Comparison of ENCODE assay signal across 24 mouse cellular contexts in the genomic region with DNA sequence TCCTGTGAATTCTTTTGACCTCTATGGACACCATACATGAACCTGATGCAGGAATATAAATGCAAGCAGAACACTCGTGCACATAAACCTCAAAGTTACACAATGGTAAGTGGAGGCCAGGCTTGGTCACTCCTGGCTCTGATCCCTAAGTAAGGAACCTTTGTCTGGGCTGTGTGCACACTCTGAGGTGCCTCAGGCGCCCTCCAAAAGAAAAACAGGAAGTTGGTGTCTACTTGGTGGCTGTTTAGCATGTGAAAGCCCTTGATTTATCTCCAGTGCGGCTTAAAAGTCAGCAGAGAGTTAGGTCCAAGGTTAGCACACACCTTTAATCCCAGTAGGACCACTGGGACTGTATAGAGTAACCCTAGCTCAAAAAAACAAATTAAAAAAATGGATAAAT. TPM values are rescaled to one million over a fixed set of nuclear protein-coding genes. Genes with fewer than 3 reads are reported as not detected.
DNase-seq lines count a peak whose midpoint lies in the region; ATAC-seq and TF ChIP-seq lines count a peak whose summit lies in the region.
"Had no signal": no experiment of that assay in that cellular context is flagged by ENCODE, and none has a peak within 500 bp of the region (broad histone marks: within the 10 kb centered on the region; RNA-seq: fewer than 3 reads in every experiment).

No protein-coding gene starts in this region.

- peaks cover 6% of the 10 kb centered on the region; the same call in 1 of the 2 replicates for H3K79me2 ChIP-seq in MEL (ENCODE audit: control insufficient read depth, insufficient read depth, low read length, poor library complexity)

- TF ChIP-seq POLR2A in MEL (IDR thresholded peaks at IDR 0.05; ENCODE audit: control insufficient read depth in 1 of 2, insufficient read depth in 1 of 2, low read depth in 1 of 2, low read length in 2 of 2, poor library complexity in 1 of 2), result no peak

- TF ChIP-seq CTCF in MEL (IDR thresholded peaks at IDR 0.05 in 2 of 3, conservative IDR thresholded peaks at IDR 0.05 in 1 of 3; ENCODE audit: control insufficient read depth in 1 of 3, insufficient read depth in 1 of 3, low read depth in 2 of 3, low read length in 3 of 3, poor library complexity in 1 of 3, severe bottlenecking in 1 of 3), result no peak

- H3K9me3 ChIP-seq in MEL (replicated peaks; ENCODE audit: insufficient read depth, low read length), result no peaks in the 10 kb centered on the region
- H3K9me3 ChIP-seq: embryonic facial prominence, embryonic 15.5 days; heart, embryonic 13.5 days; limb, embryonic 15.5 days; neural tube, embryonic 13.5 days had no signal

- no peak overlapping the region for H3K27ac ChIP-seq in MEL (ENCODE audit: control insufficient read depth, low read depth, low read length)
- H3K27ac ChIP-seq: embryonic facial prominence, embryonic 15.5 days; heart, embryonic 13.5 days; hindbrain, postnatal 0 days; limb, embryonic 15.5 days; neural tube, embryonic 13.5 days had no signal

- TF ChIP-seq RAD21 in MEL (IDR thresholded peaks at IDR 0.05; ENCODE audit: low read depth, low read length), result no peak

- peak; percentile 33 to 46 for ATAC-seq in hematopoietic stem cell, adult 5-6 weeks (replicated peaks in 1 of 2; ENCODE audit: insufficient read depth in 1 of 2, low FRiP score in 2 of 2, low TSS enrichment in 1 of 2, low read depth in 1 of 2, poor library complexity in 2 of 2, severe bottlenecking in 2 of 2)
- ATAC-seq: forebrain, embryonic 16.5 days; hindbrain, postnatal 0 days had no signal

- H3K36me3 ChIP-seq in MEL (ENCODE audit: control insufficient read depth in 1 of 2, insufficient read depth in 2 of 2, low read length in 2 of 2), result peaks cover 0 to 18% of the 10 kb centered on the region in 2 experiments; a peak in 2 of 4 replicates
- H3K36me3 ChIP-seq: embryonic facial prominence, embryonic 15.5 days; heart, embryonic 13.5 days; limb, embryonic 15.5 days; neural tube, embryonic 13.5 days had no signal

- TF ChIP-seq EP300 in MEL (IDR thresholded peaks at IDR 0.05; ENCODE audit: low read depth in 1 of 2, low read length in 2 of 2), result peak in 1 of 2 experiments; percentile 47; a peak in 2 of 4 replicates

- peak; percentile 32 for DNase-seq in lung, postnatal 25 days (ENCODE audit: low spot score)
- DNase-seq in lung, postnatal 4 days, result no peak
- peak; percentile 74 for DNase-seq in MEL (ENCODE audit: low read depth, low spot score)
- no peak for DNase-seq in ovary, postnatal 36 days (ENCODE audit: low spot score)
- no peak for DNase-seq in urinary bladder, postnatal 36 days (ENCODE audit: low spot score in 2 of 2)
- DNase-seq in heart, adult 8-10 months (ENCODE audit: low spot score), result no peak
- DNase-seq: adrenal gland, postnatal 10 days; cerebellum, adult 11 months; cerebellum, postnatal 10 days; embryo, embryonic 11 days; heart, postnatal 36 days; kidney, adult 18-20 months; kidney, postnatal 10 days; layer of hippocampus, postnatal 36 days; lung, postnatal 10 days; thymus, postnatal 25 days had no signal

- H3K4me1 ChIP-seq in MEL (ENCODE audit: control insufficient read depth in 1 of 2, insufficient read depth in 2 of 2, low read length in 2 of 2), result peaks cover 5 to 25% of the 10 kb centered on the region in 2 experiments

- no peak overlapping the region for H3K9ac ChIP-seq in MEL (ENCODE audit: control insufficient read depth, low read depth, low read length, poor library complexity, severe bottlenecking)
- H3K9ac ChIP-seq: embryonic facial prominence, embryonic 15.5 days; heart, embryonic 13.5 days; limb, embryonic 15.5 days; neural tube, embryonic 13.5 days had no signal

- H3K4me3 ChIP-seq in MEL (ENCODE audit: control insufficient read depth in 1 of 2, insufficient read depth in 1 of 2, low read depth in 2 of 2, low read length in 2 of 2), result no peak overlapping the region
- H3K4me3 ChIP-seq: embryonic facial prominence, embryonic 15.5 days; heart, embryonic 13.5 days; limb, embryonic 15.5 days; neural tube, embryonic 13.5 days had no signal

- no peaks in the 10 kb centered on the region for H3K27me3 ChIP-seq in MEL (ENCODE audit: control insufficient read depth in 1 of 2, insufficient read depth in 2 of 2, low read length in 2 of 2)
- H3K27me3 ChIP-seq: embryonic facial prominence, embryonic 15.5 days; heart, embryonic 13.5 days; limb, embryonic 15.5 days; neural tube, embryonic 13.5 days had no signal

TF ChIP-seq in MEL, 35 proteins besides CTCF, POLR2A, EP300 and RAD21 (continues in another document):
- TF ChIP-seq JUND (IDR thresholded peaks at IDR 0.05; ENCODE audit: low read depth, low read length) (no peak), MYC (IDR thresholded peaks at IDR 0.05; ENCODE audit: low read depth, low read length) (peak; percentile 32; the same call in 1 of the 2 replicates), SIN3A (IDR thresholded peaks at IDR 0.05; ENCODE audit: low read length) (peak; percentile 58; the same call in 1 of the 2 replicates), MAFK (IDR thresholded peaks at IDR 0.05; ENCODE audit: borderline replicate concordance, low read depth, low read length) (no peak), USF2 (IDR thresholded peaks at IDR 0.05; ENCODE audit: borderline replicate concordance in 1 of 2, insufficient read depth in 1 of 2, low read depth in 1 of 2, low read length in 2 of 2) (no peak), RCOR1 (IDR thresholded peaks at IDR 0.05; ENCODE audit: low read depth, low read length) (peak; percentile 78), BHLHE40 (IDR thresholded peaks at IDR 0.05; ENCODE audit: borderline replicate concordance, low read depth, low read length) (0 out of 2 replicates have a peak, but pooled peaks have one; percentile 43), ETS1 (IDR thresholded peaks at IDR 0.05; ENCODE audit: low read depth, low read length) (peak; percentile 24; the same call in 1 of the 2 replicates), ZNF384 (IDR thresholded peaks at IDR 0.05; ENCODE audit: low read depth, low read length) (no peak), TBP (IDR thresholded peaks at IDR 0.05; ENCODE audit: low read depth, low read length) (0 out of 2 replicates have a peak, but pooled peaks have one; percentile 18), MAX (IDR thresholded peaks at IDR 0.05; ENCODE audit: low read length) (no peak), TAL1 (IDR thresholded peaks at IDR 0.05; ENCODE audit: low read length) (no peak), E2F4 (IDR thresholded peaks at IDR 0.05; ENCODE audit: borderline replicate concordance, low read depth, low read length) (no peak), MEF2A (IDR thresholded peaks at IDR 0.05; ENCODE audit: extremely low read depth, insufficient replicate concordance, low read depth, low read length, poor library complexity, severe bottlenecking) (no peak), GATA1 (IDR thresholded peaks at IDR 0.05; ENCODE audit: low read depth, low read length) (0 out of 2 replicates have a peak, but pooled peaks have one; percentile 27), TCF12 (IDR thresholded peaks at IDR 0.05; ENCODE audit: low read depth, low read length) (no peak), SMC3 (IDR thresholded peaks at IDR 0.05; ENCODE audit: low read depth, low read length) (no peak), ZC3H11A (IDR thresholded peaks at IDR 0.05; ENCODE audit: low read depth, low read length) (no peak), KAT2A (conservative IDR thresholded peaks at IDR 0.05; ENCODE audit: low read depth, low read length) (no peak), POLR2AphosphoS5 (IDR thresholded peaks at IDR 0.05; ENCODE audit: borderline replicate concordance, low read depth, low read length) (no peak), UBTF (IDR thresholded peaks at IDR 0.05; ENCODE audit: borderline replicate concordance, insufficient read depth, low read depth, low read length) (no peak), MXI1 (IDR thresholded peaks at IDR 0.05; ENCODE audit: low read depth, low read length) (peak; percentile 32; the same call in 1 of the 2 replicates), MAZ (IDR thresholded peaks at IDR 0.05; ENCODE audit: low read depth, low read length) (no peak), HCFC1 (IDR thresholded peaks at IDR 0.05; ENCODE audit: low read depth, low read length) (no peak), CHD1 (IDR thresholded peaks at IDR 0.05; ENCODE audit: low read depth, low read length) (no peak), ELF1 (IDR thresholded peaks at IDR 0.05; ENCODE audit: low read depth, low read length) (no peak), CHD2 (IDR thresholded peaks at IDR 0.05; ENCODE audit: low read length) (no peak)

RNA-seq across cellular contexts. Expression of a gene that starts 3.4 kb away (rescaled TPM):
- 2.0 and 3.2 TPM in 2 replicates for total RNA-seq in MEL (2012; rRNA removed)
- 1 to 10 TPM in 1 of 2 experiments, not detected in 1; 6.6 TPM for polyA plus RNA-seq in MEL (2012; ENCODE audit: insufficient read depth in 1 of 2, insufficient read length in 2 of 2, low read depth in 1 of 2, low replicate concordance in 2 of 2, missing spikeins in 1 of 2)
- total RNA-seq in hematopoietic stem cell, adult 5-6 weeks (2017), result 6.2 and 6.4 TPM in 2 replicates
- 1 to 10 TPM; 4.6 to 5.7 (median 5.1) TPM for total RNA-seq in heart, adult 8-10 months (2022)

RNA-seq across cellular contexts. Expression of a gene that starts 9.1 kb away (rescaled TPM):
- 17.5 and 18.0 TPM in 2 replicates for total RNA-seq in MEL (2012; rRNA removed)
- polyA plus RNA-seq in MEL (2012; ENCODE audit: insufficient read depth in 1 of 2, insufficient read length in 2 of 2, low read depth in 1 of 2, low replicate concordance in 2 of 2, missing spikeins in 1 of 2), result 10 to 100 TPM in 1 of 2 experiments, not detected in 1; 22.5 TPM
- 7.4 and 9.3 TPM in 2 replicates for total RNA-seq in hematopoietic stem cell, adult 5-6 weeks (2017)
- total RNA-seq in heart, adult 8-10 months (2022), result 100 to 1,000 TPM in 1 of 4 experiments, 10 to 100 TPM in 3; 87.7 to 109 (median 93.7) TPM

RNA-seq across cellular contexts. Expression of a gene that starts 10.7 kb away (rescaled TPM):
- 12.0 and 13.7 TPM in 2 replicates for total RNA-seq in MEL (2012; rRNA removed)
- polyA plus RNA-seq in MEL (2012; ENCODE audit: insufficient read depth in 1 of 2, insufficient read length in 2 of 2, low read depth in 1 of 2, low replicate concordance in 2 of 2, missing spikeins in 1 of 2), result 10 to 100 TPM in 1 of 2 experiments, not detected in 1; 17.2 TPM
- total RNA-seq in hematopoietic stem cell, adult 5-6 weeks (2017), result 13.5 and 14.5 TPM in 2 replicates
- total RNA-seq in heart, adult 8-10 months (2022), result 10 to 100 TPM; 12.4 to 15.8 (median 13.6) TPM

RNA-seq across cellular contexts. Expression of a gene that starts 28.0 kb away (rescaled TPM):
- total RNA-seq in MEL (2012; rRNA removed), result 9.4 and 12.1 TPM in 2 replicates
- polyA plus RNA-seq in MEL (2012; ENCODE audit: insufficient read depth in 1 of 2, insufficient read length in 2 of 2, low read depth in 1 of 2, low replicate concordance in 2 of 2, missing spikeins in 1 of 2), result 10 to 100 TPM in 1 of 2 experiments, not detected in 1; 21.4 TPM
- 9.0 and 11.2 TPM in 2 replicates for total RNA-seq in hematopoietic stem cell, adult 5-6 weeks (2017)
- 1 to 10 TPM; 3.8 to 5.7 (median 5.0) TPM for total RNA-seq in heart, adult 8-10 months (2022)

RNA-seq across cellular contexts. Expression of a gene that starts 38.9 kb away (rescaled TPM):
- total RNA-seq in MEL (2012; rRNA removed), result 0.12 TPM in 1 of 2 replicates, not detected in the other
- under 1 TPM in 1 of 2 experiments, not detected in 1; 0.21 TPM for polyA plus RNA-seq in MEL (2012; ENCODE audit: insufficient read depth in 1 of 2, insufficient read length in 2 of 2, low read depth in 1 of 2, low replicate concordance in 2 of 2, missing spikeins in 1 of 2)
- total RNA-seq in hematopoietic stem cell, adult 5-6 weeks (2017), result 1.5 and 4.8 TPM in 2 replicates
- total RNA-seq in heart, adult 8-10 months (2022), result not detected
- total RNA-seq: adrenal gland, postnatal 10 days; heart, postnatal 36 days had no signal
- polyA plus RNA-seq: heart, embryonic 13.5 days; small intestine, adult 2 months had no signal

Comparison
In these comparisons a context has a peak if more than half of its experiments do, and no peak if none do; other contexts are left out.
1. DNase-seq: peak in lung, postnatal 25 days (single experiment) and MEL (single experiment); none in lung, postnatal 4 days (0 of 2), ovary, postnatal 36 days (single experiment), urinary bladder, postnatal 36 days (0 of 2) and heart, adult 8-10 months (single experiment).